In the genomic region with DNA sequence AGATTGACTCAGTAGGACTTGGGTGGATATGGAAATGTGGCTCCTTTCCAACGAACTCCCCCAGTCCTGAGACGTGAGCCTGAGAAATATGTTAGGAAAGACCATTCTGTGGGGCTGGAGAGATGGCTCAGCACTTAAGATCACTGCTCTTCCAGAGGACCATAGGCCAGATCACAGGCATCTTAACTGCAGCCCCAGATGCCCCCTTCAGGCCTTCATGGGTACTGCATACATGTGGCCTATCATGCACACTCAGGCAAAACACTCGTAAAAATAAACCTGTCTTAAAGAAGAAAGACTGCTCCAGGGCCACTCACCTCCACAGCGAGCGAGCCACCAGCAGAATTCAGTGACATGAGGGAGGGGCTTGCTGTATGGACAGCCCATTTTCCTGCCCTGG, we compare ENCODE assay signal across 9 mouse cellular contexts.
DNase-seq lines count a peak whose midpoint lies in the region; ATAC-seq and TF ChIP-seq lines count a peak whose summit lies in the region.
"Had no signal": no experiment of that assay in that cellular context is flagged by ENCODE, and none has a peak within 500 bp of the region (broad histone marks: within the 10 kb centered on the region; RNA-seq: fewer than 3 reads in every experiment).

No protein-coding gene starts in this region.

- H3K4me1 ChIP-seq in neural tube, embryonic 15.5 days = no peaks in the 10 kb centered on the region
- H3K4me1 ChIP-seq in bone marrow macrophage, adult 2 months (ENCODE audit: control insufficient read depth, insufficient read depth, low read length) = peaks cover 14% of the 10 kb centered on the region
- no peaks in the 10 kb centered on the region for H3K4me1 ChIP-seq in hindbrain, embryonic 16.5 days (ENCODE audit: control insufficient read depth, insufficient read depth, low read depth, low read length)
- H3K4me1 ChIP-seq in stomach, embryonic 15.5 days = no peaks in the 10 kb centered on the region

- DNase-seq in neural tube, embryonic 10.5 days (ENCODE audit: extremely low spot score, low spot score) = peak; percentile 51
- peak; percentile 4 for DNase-seq in fibroblast of lung, adult 2 months (ENCODE audit: low read depth)
- DNase-seq in left cerebral cortex, adult 11 months (ENCODE audit: low spot score) = peak; percentile 43
- peak; percentile 64 for DNase-seq in mesoderm, embryonic 11.5 days (ENCODE audit: low read depth, low spot score)

- H3K27ac ChIP-seq in neural tube, embryonic 15.5 days (replicated peaks) = no peak overlapping the region
- no peak overlapping the region for H3K27ac ChIP-seq in bone marrow macrophage, adult 2 months (ENCODE audit: insufficient read depth, low read depth, low read length)
- no peak overlapping the region for H3K27ac ChIP-seq in hindbrain, embryonic 16.5 days (ENCODE audit: low read depth, low read length)
- H3K27ac ChIP-seq in stomach, embryonic 15.5 days = no peak overlapping the region
- H3K27ac ChIP-seq: embryonic facial prominence, embryonic 13.5 days had no signal

- peaks cover 33% of the 10 kb centered on the region for H3K36me3 ChIP-seq in neural tube, embryonic 15.5 days
- H3K36me3 ChIP-seq in hindbrain, embryonic 16.5 days (ENCODE audit: control insufficient read depth, insufficient read depth, low read length) = peaks cover 14% of the 10 kb centered on the region
- peaks cover 25% of the 10 kb centered on the region; the same call in 1 of the 2 replicates for H3K36me3 ChIP-seq in stomach, embryonic 15.5 days

- WGBS in neural tube, embryonic 15.5 days = 80% methylated on average over 5 of the region's 5 CpGs
- WGBS in hindbrain, embryonic 16.5 days = 88% methylated on average over 5 of the region's 5 CpGs
- WGBS in stomach, embryonic 15.5 days = 87% methylated on average over 5 of the region's 5 CpGs

- H3K4me3 ChIP-seq in neural tube, embryonic 15.5 days (replicated peaks) = no peak overlapping the region
- no peak overlapping the region for H3K4me3 ChIP-seq in bone marrow macrophage, adult 2 months (ENCODE audit: insufficient read depth, low read length)
- no peak overlapping the region for H3K4me3 ChIP-seq in hindbrain, embryonic 16.5 days (ENCODE audit: low read length)
- H3K4me3 ChIP-seq in stomach, embryonic 15.5 days (replicated peaks) = no peak overlapping the region
- H3K4me3 ChIP-seq: embryonic facial prominence, embryonic 13.5 days had no signal

- TF ChIP-seq CTCF in bone marrow macrophage, adult 2 months (IDR thresholded peaks at IDR 0.05; ENCODE audit: low read depth, low read length) = peak; percentile 61; the same call in 1 of the 2 replicates

- no peak overlapping the region for H3K9ac ChIP-seq in neural tube, embryonic 15.5 days (replicated peaks)
- no peak overlapping the region for H3K9ac ChIP-seq in hindbrain, embryonic 16.5 days (ENCODE audit: low read depth, low read length)
- no peak overlapping the region for H3K9ac ChIP-seq in stomach, embryonic 15.5 days
- H3K9ac ChIP-seq: embryonic facial prominence, embryonic 13.5 days had no signal

- H3K4me2 ChIP-seq in neural tube, embryonic 15.5 days = no peak overlapping the region
- no peak overlapping the region for H3K4me2 ChIP-seq in hindbrain, embryonic 16.5 days (ENCODE audit: low read length)
- H3K4me2 ChIP-seq in stomach, embryonic 15.5 days = no peak overlapping the region
- H3K4me2 ChIP-seq: embryonic facial prominence, embryonic 13.5 days had no signal

- ATAC-seq in neural tube, embryonic 15.5 days (ENCODE audit: low FRiP score) = no peak
- peak; percentile 38; the same call in 1 of the 2 replicates for ATAC-seq in hindbrain, embryonic 16.5 days
- ATAC-seq in stomach, embryonic 15.5 days (ENCODE audit: insufficient read depth, low FRiP score, low read depth) = 0 out of 2 replicates have a peak, but pooled peaks have one; percentile 2

- H3K27me3 ChIP-seq in neural tube, embryonic 15.5 days (replicated peaks) = no peaks in the 10 kb centered on the region
- no peaks in the 10 kb centered on the region for H3K27me3 ChIP-seq in hindbrain, embryonic 16.5 days (replicated peaks; ENCODE audit: control insufficient read depth, insufficient read depth, low read length)
- H3K27me3 ChIP-seq in stomach, embryonic 15.5 days (replicated peaks) = no peaks in the 10 kb centered on the region
- H3K27me3 ChIP-seq: embryonic facial prominence, embryonic 13.5 days had no signal

- no peaks in the 10 kb centered on the region for H3K9me3 ChIP-seq in neural tube, embryonic 15.5 days (replicated peaks)
- H3K9me3 ChIP-seq in hindbrain, embryonic 16.5 days (ENCODE audit: control insufficient read depth, low read length) = no peaks in the 10 kb centered on the region
- H3K9me3 ChIP-seq in stomach, embryonic 15.5 days = no peaks in the 10 kb centered on the region
- H3K9me3 ChIP-seq: embryonic facial prominence, embryonic 13.5 days had no signal

- no peak for TF ChIP-seq POLR2A in bone marrow macrophage, adult 2 months (IDR thresholded peaks at IDR 0.05; ENCODE audit: borderline replicate concordance, low read depth, low read length)

Comparison
In these comparisons a context has a peak if more than half of its experiments do, and no peak if none do; other contexts are left out.
1. DNase-seq: peak in every context shown above with its lines; median percentile 64 in mesoderm, embryonic 11.5 days; 51 in neural tube, embryonic 10.5 days; 43 in left cerebral cortex, adult 11 months; 4 in fibroblast of lung, adult 2 months.